Mouse (Mus musculus): ENCODE measurements around the gene Gm13691. TPM values are rescaled to one million over a fixed set of nuclear protein-coding genes. Genes with fewer than 3 reads are reported as not detected.
"Not testable (repeated sequence)": the region's sequence is repeated elsewhere in the genome, so short reads cannot be mapped to it uniquely, and the experiment has no call there.

Gm13691 gene
- total and polyA plus RNA-seq, 3 experiments = 0.22 TPM; not detected in 2

- DNase-seq (ENCODE audit: low spot score) (peak; percentile 15), ATAC-seq (ENCODE audit: extremely low read depth, insufficient number of reproducible peaks, low FRiP score, poor library complexity, severe bottlenecking) (peak; percentile 96)
- H3K36me3 ChIP-seq (replicated peaks); H3K4me3 ChIP-seq (ENCODE audit: low read depth, low read length); H3K4me1 ChIP-seq (ENCODE audit: insufficient read depth, low read depth, low read length); H3K9me3 ChIP-seq (replicated peaks); H3K27me3 ChIP-seq (ENCODE audit: insufficient read depth, low read length): not testable (repeated sequence)
These were observed 3.4 kb downstream of the Gm13691 start for GRCm38 (mm10) chr2:83993639-83994255.

- H3K9me3 ChIP-seq (replicated peaks); H3K27me3 ChIP-seq (ENCODE audit: insufficient read depth, low read length); DNase-seq (ENCODE audit: low spot score); H3K4me1 ChIP-seq (ENCODE audit: insufficient read depth, low read depth, low read length); H3K4me3 ChIP-seq (ENCODE audit: low read depth, low read length); ATAC-seq (ENCODE audit: extremely low read depth, insufficient number of reproducible peaks, low FRiP score, poor library complexity, severe bottlenecking); H3K36me3 ChIP-seq (replicated peaks): not testable (repeated sequence)
These were observed 4.2 kb downstream of the Gm13691 start for GRCm38 (mm10) chr2:83994526-83994925.

GRCm38 (mm10) chr2:84008913-84009312, 18.6 kb downstream of the Gm13691 start:
- H3K27me3 ChIP-seq (ENCODE audit: insufficient read depth, low read length) = no peaks in the 10 kb centered on the region
- peaks cover 27% of the 10 kb centered on the region for H3K4me1 ChIP-seq (ENCODE audit: insufficient read depth, low read depth, low read length)
- no peaks in the 10 kb centered on the region for H3K36me3 ChIP-seq (replicated peaks)
- no peak for ATAC-seq (ENCODE audit: extremely low read depth, insufficient number of reproducible peaks, low FRiP score, poor library complexity, severe bottlenecking)
- H3K9me3 ChIP-seq (replicated peaks) = no peaks in the 10 kb centered on the region
- no peak for DNase-seq (ENCODE audit: low spot score)
- no peak overlapping the region for H3K4me3 ChIP-seq (ENCODE audit: low read depth, low read length)
- TF ChIP-seq POLR2AphosphoS5 (IDR thresholded peaks at IDR 0.05; ENCODE audit: insufficient replicate concordance, low read depth, low read length) (no peak), GATA2 (IDR thresholded peaks at IDR 0.05; ENCODE audit: borderline replicate concordance, low read depth, low read length) (no peak), CTCF (IDR thresholded peaks at IDR 0.05; ENCODE audit: low read depth, low read length) (no peak), TAL1 (conservative IDR thresholded peaks at IDR 0.05; ENCODE audit: low read depth, low read length) (no peak), GATA1 (IDR thresholded peaks at IDR 0.05; ENCODE audit: borderline replicate concordance, low read length) (no peak)

GRCm38 (mm10) chr2:84009818-84010217, 19.5 kb downstream of the Gm13691 start:
- H3K4me1 ChIP-seq (ENCODE audit: insufficient read depth, low read depth, low read length) = peaks cover 32% of the 10 kb centered on the region

GRCm38 (mm10) chr2:84014572-84014971, 24.2 kb downstream of the Gm13691 start:
- Histone ChIP-seq H3K4me3 (ENCODE audit: low read depth, low read length) (no peak overlapping the region), H3K36me3 (replicated peaks) (no peaks in the 10 kb centered on the region), H3K27me3 (ENCODE audit: insufficient read depth, low read length) (no peaks in the 10 kb centered on the region), H3K4me1 (ENCODE audit: insufficient read depth, low read depth, low read length) (peaks cover 46% of the 10 kb centered on the region), H3K9me3 (replicated peaks) (no peaks in the 10 kb centered on the region)
- no peak for ATAC-seq (ENCODE audit: extremely low read depth, insufficient number of reproducible peaks, low FRiP score, poor library complexity, severe bottlenecking)
- TF ChIP-seq CTCF (IDR thresholded peaks at IDR 0.05; ENCODE audit: low read depth, low read length) (no peak), POLR2AphosphoS5 (IDR thresholded peaks at IDR 0.05; ENCODE audit: insufficient replicate concordance, low read depth, low read length) (no peak), GATA2 (IDR thresholded peaks at IDR 0.05; ENCODE audit: borderline replicate concordance, low read depth, low read length) (no peak), GATA1 (IDR thresholded peaks at IDR 0.05; ENCODE audit: borderline replicate concordance, low read length) (no peak), TAL1 (conservative IDR thresholded peaks at IDR 0.05; ENCODE audit: low read depth, low read length) (no peak)
- DNase-seq (ENCODE audit: low spot score) = no peak

More at GRCm38 (mm10) chr2:84009818-84010217, 19.5 kb downstream of the Gm13691 start:
- H3K27me3 ChIP-seq (ENCODE audit: insufficient read depth, low read length) = no peaks in the 10 kb centered on the region
- no peaks in the 10 kb centered on the region for H3K9me3 ChIP-seq (replicated peaks)
- ATAC-seq (ENCODE audit: extremely low read depth, insufficient number of reproducible peaks, low FRiP score, poor library complexity, severe bottlenecking) (peak; percentile 86), DNase-seq (ENCODE audit: low spot score) (no peak)
- H3K36me3 ChIP-seq (replicated peaks) = no peaks in the 10 kb centered on the region
- no peak overlapping the region for H3K4me3 ChIP-seq (ENCODE audit: low read depth, low read length)
- TF ChIP-seq CTCF (IDR thresholded peaks at IDR 0.05; ENCODE audit: low read depth, low read length) = no peak
- TF ChIP-seq TAL1 (conservative IDR thresholded peaks at IDR 0.05; ENCODE audit: low read depth, low read length) = peak; percentile 18; the same call in 1 of the 2 replicates

- DNase-seq (ENCODE audit: low spot score); H3K9me3 ChIP-seq (replicated peaks); ATAC-seq (ENCODE audit: extremely low read depth, insufficient number of reproducible peaks, low FRiP score, poor library complexity, severe bottlenecking); H3K4me3 ChIP-seq (ENCODE audit: low read depth, low read length); H3K36me3 ChIP-seq (replicated peaks); H3K27me3 ChIP-seq (ENCODE audit: insufficient read depth, low read length): not testable (repeated sequence)
- H3K4me1 ChIP-seq (ENCODE audit: insufficient read depth, low read depth, low read length) = peaks cover 51% of the 10 kb centered on the region
These were observed 25.9 kb downstream of the Gm13691 start for GRCm38 (mm10) chr2:84016291-84016690.

GRCm38 (mm10) chr2:84018330-84018729, 28.0 kb downstream of the Gm13691 start:
- DNase-seq (ENCODE audit: low spot score) (no peak), ATAC-seq (ENCODE audit: extremely low read depth, insufficient number of reproducible peaks, low FRiP score, poor library complexity, severe bottlenecking) (no peak)
- Histone ChIP-seq H3K36me3 (replicated peaks) (no peaks in the 10 kb centered on the region), H3K4me1 (ENCODE audit: insufficient read depth, low read depth, low read length) (peaks cover 65% of the 10 kb centered on the region), H3K27me3 (ENCODE audit: insufficient read depth, low read length) (no peaks in the 10 kb centered on the region), H3K4me3 (ENCODE audit: low read depth, low read length) (no peak overlapping the region; the same call in 1 of the 2 replicates), H3K9me3 (replicated peaks) (no peaks in the 10 kb centered on the region)
- no peak for TF ChIP-seq GATA2 (IDR thresholded peaks at IDR 0.05; ENCODE audit: borderline replicate concordance, low read depth, low read length)

Data from G1E (cell line).